Mouse (Mus musculus): Measurements from ENCODE around the gene Slc35e3.
"Not testable (repeated sequence)": the region's sequence is repeated elsewhere in the genome, so short reads cannot be mapped to it uniquely, and the experiment has no call there.

Gene Slc35e3

GRCm38 (mm10) chr10:117751744-117752143, 5.6 kb upstream of the Slc35e3 start:
- ATAC-seq (ENCODE audit: insufficient number of reproducible peaks, low FRiP score, low TSS enrichment) = no peak

GRCm38 (mm10) chr10:117751282-117751610, 5.1 kb upstream of the Slc35e3 start:
- no peak for ATAC-seq (ENCODE audit: insufficient number of reproducible peaks, low FRiP score, low TSS enrichment)

- ATAC-seq (ENCODE audit: insufficient number of reproducible peaks, low FRiP score, low TSS enrichment) = no peak
Observed at GRCm38 (mm10) chr10:117750529-117751281, 4.5 kb upstream of the Slc35e3 start.

GRCm38 (mm10) chr10:117749787-117750343, 3.7 kb upstream of the Slc35e3 start:
- ATAC-seq (ENCODE audit: insufficient number of reproducible peaks, low FRiP score, low TSS enrichment) = no peak

- no peak for ATAC-seq (ENCODE audit: insufficient number of reproducible peaks, low FRiP score, low TSS enrichment)
Observed at GRCm38 (mm10) chr10:117749050-117749686, 3.0 kb upstream of the Slc35e3 start.

GRCm38 (mm10) chr10:117748276-117749049, 2.3 kb upstream of the Slc35e3 start:
- no peak for ATAC-seq (ENCODE audit: insufficient number of reproducible peaks, low FRiP score, low TSS enrichment)

GRCm38 (mm10) chr10:117747711-117748110, 1.5 kb upstream of the Slc35e3 start:
- ATAC-seq (ENCODE audit: insufficient number of reproducible peaks, low FRiP score, low TSS enrichment) = no peak

- peak; percentile 45 for ATAC-seq (ENCODE audit: insufficient number of reproducible peaks, low FRiP score, low TSS enrichment)
Observed at GRCm38 (mm10) chr10:117745570-117746296, 432 bp downstream of the Slc35e3 start.

- ATAC-seq (ENCODE audit: insufficient number of reproducible peaks, low FRiP score, low TSS enrichment) = no peak
Observed at GRCm38 (mm10) chr10:117743917-117744316, 2.2 kb downstream of the Slc35e3 start.

GRCm38 (mm10) chr10:117743182-117743581, 3.0 kb downstream of the Slc35e3 start:
- no peak for ATAC-seq (ENCODE audit: insufficient number of reproducible peaks, low FRiP score, low TSS enrichment)

- ATAC-seq (ENCODE audit: insufficient number of reproducible peaks, low FRiP score, low TSS enrichment) = no peak
Observed at GRCm38 (mm10) chr10:117742618-117743017, 3.5 kb downstream of the Slc35e3 start.

GRCm38 (mm10) chr10:117741698-117742475, 4.3 kb downstream of the Slc35e3 start:
- no peak for ATAC-seq (ENCODE audit: insufficient number of reproducible peaks, low FRiP score, low TSS enrichment)

- ATAC-seq (ENCODE audit: insufficient number of reproducible peaks, low FRiP score, low TSS enrichment) = no peak
Observed at GRCm38 (mm10) chr10:117740921-117741320, 5.2 kb downstream of the Slc35e3 start.

- ATAC-seq (ENCODE audit: insufficient number of reproducible peaks, low FRiP score, low TSS enrichment) = no peak
Observed at GRCm38 (mm10) chr10:117740171-117740570, 6.0 kb downstream of the Slc35e3 start.

- ATAC-seq (ENCODE audit: insufficient number of reproducible peaks, low FRiP score, low TSS enrichment) = no peak
Observed at GRCm38 (mm10) chr10:117739648-117739948, 6.6 kb downstream of the Slc35e3 start.

- no peak for ATAC-seq (ENCODE audit: insufficient number of reproducible peaks, low FRiP score, low TSS enrichment)
Observed at GRCm38 (mm10) chr10:117738928-117739647, 7.1 kb downstream of the Slc35e3 start.

- ATAC-seq (ENCODE audit: insufficient number of reproducible peaks, low FRiP score, low TSS enrichment) = no peak
Observed at GRCm38 (mm10) chr10:117738140-117738921, 7.8 kb downstream of the Slc35e3 start.

GRCm38 (mm10) chr10:117737498-117737897, 8.7 kb downstream of the Slc35e3 start:
- ATAC-seq (ENCODE audit: insufficient number of reproducible peaks, low FRiP score, low TSS enrichment) = not testable (repeated sequence)

All from cerebellum, adult (tissue).